Mouse (Mus musculus) adipocyte (in vitro differentiated cells): ENCODE measurements at regions not wholly inside any gene's neighbourhood (a gene's known extent, or its start where the extent isn't known, plus 50 kb on each side); places are given as distances from the start of the nearest gene placed in this dataset.

Experiments
- DNase-seq: peaks from one replicate; pipeline ENCODE4 v3.0.0-alpha.2; 2016; ENCODE audit warnings: low spot score

DNA sequence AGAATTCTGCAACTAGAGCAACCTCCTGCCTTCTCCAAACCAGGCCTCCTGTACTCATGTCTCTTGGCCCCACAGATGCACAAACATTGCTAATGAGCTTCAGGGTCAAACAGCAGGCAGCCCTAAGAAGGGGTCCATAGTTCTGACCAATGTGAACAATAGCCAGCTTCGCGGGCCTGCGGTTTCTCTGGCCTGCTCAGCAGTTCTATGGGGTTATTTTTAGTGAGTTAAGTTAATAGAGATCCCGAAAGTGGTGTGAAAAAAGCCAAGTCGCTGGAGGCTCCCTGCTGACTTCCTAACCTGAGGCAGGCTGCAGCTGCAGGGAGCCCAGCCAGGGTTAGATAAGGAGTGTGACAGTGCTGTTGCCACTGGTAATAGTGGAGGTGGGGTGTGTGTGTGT is 106.6 kb downstream of the Pdcd6ip start:
- DNase-seq: no peak

DNA sequence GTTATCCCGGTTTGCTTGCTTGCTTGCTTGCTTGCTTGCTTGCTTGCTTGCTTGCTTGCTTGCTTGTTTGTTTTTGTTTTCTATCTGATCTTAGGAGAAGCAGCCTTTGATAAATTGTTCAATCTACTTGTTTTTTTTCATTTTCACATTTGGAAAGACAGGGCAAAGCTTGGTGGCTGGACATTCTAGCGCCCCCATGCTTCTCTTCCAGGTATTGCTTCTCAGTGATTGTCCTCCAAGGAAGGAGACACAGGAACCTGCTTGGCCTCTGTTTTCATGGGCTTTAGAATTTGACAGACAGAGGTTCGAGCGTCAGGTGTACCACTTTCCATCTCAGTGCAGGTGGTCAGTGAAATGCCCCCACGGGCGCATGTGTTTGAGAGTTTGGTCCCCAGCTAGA is 120.8 kb downstream of the Pdcd6ip start:
- no peak for DNase-seq

DNA sequence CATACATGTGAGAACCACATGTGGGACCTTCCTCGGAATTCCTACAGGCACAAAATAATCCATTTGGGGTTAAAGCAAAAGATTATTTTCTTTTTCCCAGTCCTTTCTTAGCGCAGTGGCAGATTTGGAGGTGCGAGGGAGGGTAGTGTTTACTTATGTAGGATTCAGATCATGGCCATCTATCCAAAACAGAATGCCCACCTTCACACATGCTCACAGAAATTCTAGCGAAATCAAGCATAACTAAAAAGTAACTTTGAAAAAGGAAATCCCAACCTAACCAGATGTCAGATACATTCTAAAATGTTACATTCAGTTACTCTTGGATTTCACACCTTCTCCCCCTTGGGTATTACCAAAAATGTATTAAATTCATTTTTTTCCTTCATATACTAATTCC is 121.6 kb downstream of the Pdcd6ip start:
- DNase-seq: no peak

DNA sequence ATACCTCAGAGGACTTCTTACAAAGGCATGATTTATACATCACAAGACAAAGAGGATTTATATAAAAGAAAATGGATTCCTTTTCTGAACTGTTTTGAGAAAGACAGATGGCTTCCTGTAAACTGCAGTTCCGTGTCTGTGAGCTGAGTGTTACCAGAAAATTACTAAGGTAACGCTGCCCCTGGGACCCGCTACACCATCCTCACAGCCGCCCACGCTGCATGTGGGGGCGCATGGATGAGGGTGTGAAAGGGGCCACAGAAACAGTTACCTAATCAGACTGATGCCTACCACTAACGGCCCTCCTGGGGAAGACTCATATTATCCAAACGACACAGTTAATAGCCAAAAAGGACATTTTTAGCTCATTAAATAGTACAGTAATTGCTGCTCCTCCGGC is 129.8 kb downstream of the Pdcd6ip start:
- no peak for DNase-seq

DNA sequence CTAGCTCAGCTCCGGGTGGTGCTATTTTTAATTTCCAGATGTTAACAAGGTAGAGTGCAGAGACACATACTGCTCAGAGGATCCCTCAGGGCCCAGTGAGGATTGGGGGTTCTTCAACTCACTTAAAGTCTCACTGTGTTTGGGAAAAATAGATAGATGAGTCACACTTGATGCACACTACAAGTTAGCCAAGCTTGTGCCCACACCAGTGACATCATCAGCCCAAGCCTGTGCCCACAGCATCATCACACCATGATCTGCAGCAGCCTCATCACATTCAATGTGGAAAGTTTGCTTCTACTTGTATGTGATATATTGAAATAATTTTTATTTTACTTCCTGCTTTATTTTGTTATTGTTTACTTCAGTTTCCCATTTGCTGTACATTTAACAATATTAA is 139.2 kb downstream of the Pdcd6ip start:
- no peak for DNase-seq

DNA sequence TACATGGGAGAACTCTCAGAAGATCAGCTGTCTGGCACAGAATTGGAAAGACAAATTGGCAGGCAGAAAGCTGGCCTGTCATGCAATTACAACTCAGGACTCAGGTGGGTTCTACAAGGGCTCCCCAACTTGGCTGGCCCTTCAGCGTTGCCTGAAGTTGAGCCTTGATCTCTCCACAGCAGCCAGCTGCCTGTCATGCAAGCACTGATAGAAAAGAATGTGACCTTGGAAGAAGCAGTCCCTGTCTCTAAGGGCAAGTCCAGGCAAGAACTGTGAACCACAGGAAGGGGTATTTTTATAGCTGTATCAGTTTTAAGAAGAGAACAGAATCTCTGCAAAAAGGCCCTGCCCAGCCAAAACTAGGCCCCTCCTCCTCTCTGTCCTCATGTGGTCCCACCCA is 140.4 kb downstream of the Pdcd6ip start:
- DNase-seq: no peak

DNA sequence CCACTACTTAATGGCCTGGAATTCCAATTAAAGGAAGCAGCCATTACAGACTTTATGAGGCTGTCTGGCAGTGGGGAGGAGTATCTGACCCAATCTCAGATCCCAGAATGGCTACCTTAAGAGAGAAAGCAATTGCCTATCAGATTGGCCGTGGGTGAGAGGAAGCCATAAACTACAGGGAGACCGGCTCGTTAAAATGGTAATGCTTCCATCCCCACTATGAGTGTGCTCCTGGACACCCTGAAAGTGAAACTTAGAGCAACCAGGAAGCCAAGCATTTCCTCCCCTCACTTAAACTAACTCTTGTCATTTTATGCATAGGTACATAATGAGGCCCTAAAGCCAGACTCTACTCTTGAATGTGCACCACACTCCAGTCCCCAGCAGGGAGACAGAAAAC is 141.4 kb downstream of the Pdcd6ip start:
- DNase-seq: no peak

DNA sequence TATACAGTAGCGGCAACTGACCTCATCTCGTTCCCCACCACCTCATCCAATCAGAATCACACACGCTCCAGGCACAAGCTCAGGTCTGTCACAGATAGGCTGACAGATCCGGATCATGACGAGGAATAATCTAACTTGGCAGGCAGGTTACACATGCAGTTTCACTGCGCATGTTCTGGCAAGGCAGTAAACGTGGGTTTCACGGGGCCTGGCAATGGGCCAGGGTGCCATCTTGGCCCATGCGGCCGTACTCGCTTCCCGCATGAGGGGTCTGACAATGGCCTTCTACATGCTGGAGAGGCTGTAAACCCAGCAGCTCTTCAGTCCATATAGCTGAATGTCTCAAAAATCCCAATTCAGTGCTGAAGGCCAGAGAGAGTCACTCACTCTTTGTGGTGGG is 154.1 kb downstream of the Pdcd6ip start:
- no peak for DNase-seq

DNA sequence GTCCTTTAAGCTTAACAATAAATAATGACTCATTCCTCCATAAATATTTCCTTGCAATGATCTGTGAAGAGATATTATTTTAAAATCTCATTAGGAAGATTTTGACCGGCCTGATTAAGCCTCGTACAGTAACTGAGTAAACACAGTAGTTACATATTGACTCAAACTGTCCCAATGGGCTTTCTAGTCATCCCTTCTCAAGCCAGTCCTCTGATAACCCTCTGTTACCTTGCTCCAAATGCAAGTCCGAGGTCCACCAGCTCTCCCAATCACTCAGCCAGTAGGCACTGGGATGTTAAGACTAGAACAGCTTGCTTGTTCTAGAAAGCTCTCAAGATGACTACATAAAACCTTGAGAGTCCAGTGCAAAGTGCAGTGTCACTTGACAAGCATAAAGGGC is 160.6 kb downstream of the Pdcd6ip start:
- no peak for DNase-seq

DNA sequence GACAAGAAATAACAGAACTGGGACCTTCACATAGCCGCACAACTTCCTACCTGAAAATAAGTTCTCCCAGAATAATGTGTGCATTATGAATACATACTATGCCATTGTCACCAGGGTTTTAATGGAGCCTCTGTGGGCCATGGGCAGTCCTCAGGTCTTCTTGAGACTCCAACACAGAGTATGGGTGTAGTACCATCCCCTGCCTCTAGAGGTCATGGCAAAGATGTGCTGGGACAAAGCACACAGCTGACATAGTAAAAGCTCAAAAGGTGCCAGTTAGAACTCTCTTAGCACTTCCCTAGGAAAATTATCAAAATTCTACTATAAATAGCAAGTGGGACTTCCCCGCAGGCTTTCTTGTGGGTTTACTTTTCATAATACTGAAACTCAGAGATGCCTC is 179.5 kb downstream of the Pdcd6ip start:
- peak; percentile 5 for DNase-seq

DNA sequence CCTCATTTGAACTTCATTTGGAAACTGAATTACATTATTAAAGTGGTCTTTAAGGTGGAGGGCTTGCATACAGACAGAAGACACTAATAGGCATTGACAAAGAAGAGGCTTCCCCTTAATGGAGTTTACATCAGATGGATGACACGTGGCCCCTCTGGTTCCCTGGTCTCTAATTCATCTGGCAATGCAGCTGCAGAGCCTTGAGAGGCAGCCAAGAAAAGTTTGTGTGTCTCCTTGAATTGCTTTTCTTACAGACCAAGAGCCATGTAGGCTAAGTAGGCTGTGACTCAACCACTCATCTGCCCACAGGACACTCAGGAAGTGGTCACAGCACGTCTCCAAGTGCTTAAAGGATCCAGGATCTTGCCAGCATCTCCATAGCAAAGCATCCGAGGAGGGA is 183.8 kb downstream of the Pdcd6ip start:
- no peak for DNase-seq

DNA sequence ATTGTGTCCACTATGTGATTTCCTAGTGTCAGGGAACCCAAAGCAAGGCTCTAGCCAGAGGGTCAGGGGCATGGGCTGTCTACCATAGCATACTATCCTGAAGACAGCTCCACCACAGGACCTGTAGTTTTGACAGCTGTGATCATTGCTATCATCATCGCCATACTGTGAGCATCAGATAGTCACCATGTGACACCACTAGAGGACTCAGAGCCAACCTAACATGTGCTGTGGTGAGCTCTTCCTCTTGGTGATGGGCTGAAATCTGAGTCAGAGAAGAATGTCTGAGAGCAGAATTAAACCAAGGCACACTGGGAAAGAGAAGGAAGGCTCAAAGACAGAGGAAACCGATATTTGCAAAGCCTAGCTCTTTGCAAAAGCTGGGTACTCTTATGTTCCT is 184.9 kb downstream of the Pdcd6ip start:
- no peak for DNase-seq

DNA sequence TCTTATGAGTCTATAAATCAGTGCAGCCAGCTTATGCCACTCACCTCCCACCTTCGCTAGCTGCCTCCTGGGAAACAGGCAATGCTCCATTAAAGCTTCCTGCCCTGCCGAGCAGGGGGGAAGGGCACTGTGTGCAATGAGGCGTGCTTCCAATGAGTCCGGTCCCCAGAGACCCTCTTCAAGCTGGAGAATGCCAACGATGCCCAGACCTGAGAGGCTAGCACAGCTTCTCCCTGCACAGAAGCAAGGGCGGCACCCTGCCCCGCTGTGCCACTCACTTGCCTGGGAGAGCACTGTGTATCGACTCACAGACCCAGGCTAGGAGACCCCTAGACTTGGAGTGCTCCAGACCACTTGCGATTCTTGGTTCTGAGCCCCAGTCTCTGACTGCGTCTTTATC is 188.3 kb downstream of the Pdcd6ip start:
- no peak for DNase-seq

DNA sequence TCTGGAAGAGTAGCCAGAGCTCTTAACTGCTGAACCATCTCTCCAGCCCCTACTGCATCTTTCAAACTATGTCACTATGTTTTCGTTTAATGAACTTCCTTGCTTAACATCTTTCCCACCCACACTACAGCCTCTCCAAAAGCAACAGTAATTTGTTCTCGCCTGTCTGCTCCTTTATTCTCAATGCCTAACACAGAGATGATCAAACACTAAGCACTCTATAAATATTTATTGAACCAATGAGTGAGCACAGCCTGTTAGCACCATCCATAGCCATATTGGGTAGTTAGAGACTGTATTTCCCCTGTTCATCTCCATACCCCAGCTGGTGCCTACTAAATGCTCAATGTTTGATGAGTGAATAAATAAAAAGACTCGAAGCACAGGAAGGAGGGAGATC is 189.6 kb downstream of the Pdcd6ip start:
- no peak for DNase-seq

DNA sequence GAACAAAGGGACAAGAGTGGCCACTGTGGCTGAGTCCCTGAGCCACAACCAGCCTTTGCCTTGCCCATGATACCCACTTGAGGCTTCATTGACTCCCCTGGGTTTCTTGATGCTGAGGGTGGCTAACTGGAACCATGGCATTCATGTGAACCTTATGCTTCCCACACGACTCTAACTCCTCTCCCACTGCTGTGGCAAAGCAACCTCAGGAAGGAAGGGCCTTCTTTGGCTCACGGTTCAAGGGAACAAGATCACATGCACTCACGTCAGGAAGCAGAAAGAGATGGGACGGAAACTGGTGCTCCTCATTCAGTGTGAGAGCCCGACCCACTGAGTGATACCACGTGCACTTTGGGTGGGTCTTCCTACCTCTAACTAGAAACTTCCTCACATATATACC is 190.3 kb downstream of the Pdcd6ip start:
- DNase-seq: no peak

DNA sequence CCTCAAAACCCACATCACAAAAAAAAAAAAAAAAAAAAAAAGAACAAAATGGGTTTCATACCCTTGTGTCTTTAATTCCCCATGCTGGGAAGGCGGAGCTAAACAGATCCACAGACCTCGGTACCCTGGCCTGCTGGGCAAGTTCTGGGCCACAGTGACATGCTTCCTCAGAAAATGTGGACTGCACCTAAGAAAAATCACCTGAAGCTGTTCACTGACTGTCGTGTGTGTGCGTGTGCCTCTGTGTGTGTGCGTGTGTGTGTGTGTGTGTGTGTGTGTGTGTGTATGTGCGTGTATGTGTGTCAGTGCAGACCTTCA is 192.4 kb downstream of the Pdcd6ip start:
- DNase-seq: no peak

DNA sequence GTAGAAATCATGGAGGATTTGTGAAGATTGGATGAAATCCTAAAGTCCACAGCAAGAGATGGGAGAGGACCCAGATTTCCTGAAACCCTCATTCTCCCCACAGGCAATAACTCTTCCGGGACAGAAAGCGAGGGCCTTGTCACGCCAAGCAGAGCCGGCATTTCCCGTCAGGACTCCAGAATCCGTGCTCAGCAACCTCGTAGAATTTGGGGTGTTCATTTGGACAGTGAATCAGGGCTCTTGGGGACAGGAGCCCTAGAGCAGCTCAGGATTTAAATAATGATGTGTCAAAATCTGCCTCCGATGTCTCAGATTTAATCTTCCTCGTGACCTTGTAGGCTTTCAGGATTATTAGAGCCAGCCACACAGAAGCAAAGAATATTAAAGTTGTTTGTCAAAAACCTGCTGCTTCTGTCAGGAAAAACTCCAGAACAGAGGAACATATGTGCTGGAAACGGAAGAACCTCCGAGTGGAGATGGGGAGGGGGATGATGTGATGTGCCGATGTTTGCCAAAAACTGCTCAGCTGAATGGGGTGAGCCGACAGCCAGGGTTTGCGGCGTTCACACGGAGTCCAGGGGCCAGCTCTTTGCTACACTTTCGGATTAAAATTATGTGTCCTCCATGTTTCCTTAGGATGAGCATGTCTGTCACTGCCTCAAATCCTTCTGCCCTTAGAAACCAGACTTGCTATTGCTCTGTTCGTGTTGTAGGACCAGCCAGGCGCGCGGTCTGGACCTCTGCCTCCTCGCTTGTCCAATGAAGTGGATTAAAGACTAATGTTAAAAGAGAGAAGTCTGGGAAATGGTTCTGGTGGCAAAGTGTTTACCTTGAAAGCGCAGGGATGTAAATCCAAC is 193.0 kb downstream of the Pdcd6ip start:
- DNase-seq: no peak

DNA sequence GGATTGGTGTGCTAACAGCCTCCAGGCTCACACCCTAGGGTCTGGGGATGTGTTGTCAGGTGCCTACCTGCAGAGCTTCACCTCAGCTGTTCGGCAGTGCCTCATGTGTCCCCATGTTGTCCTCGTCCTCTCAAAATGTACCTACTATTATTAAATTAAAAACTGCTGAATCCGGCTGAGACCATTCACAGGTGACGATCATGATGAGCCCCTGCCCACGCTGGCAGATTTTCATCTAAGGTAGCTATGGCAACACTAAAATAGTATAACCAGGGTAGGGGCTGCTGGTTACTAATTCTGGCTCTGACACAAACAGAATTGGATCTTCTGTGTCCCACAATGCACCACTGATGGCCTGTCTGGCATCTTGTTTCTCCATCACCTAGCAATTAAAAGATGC is 196.8 kb downstream of the Pdcd6ip start:
- no peak for DNase-seq

DNA sequence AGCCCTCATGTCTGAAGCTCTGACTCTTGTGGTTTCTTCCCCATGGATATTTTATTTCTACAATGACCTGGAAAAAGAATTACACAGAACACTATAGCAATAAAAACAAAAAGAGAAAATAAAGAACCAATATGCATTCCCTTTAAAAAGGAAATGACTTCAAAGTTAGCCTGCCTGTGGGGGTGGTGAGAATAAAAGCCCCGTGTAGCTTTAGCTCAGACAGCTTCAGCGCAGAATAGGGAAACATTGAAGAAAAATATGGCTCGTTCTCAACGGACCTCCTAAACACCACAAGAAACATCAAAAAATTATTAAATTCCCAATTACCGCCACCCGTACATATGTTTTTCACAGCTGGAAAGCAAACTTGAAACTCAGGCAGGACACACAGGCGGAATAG is 198.7 kb downstream of the Pdcd6ip start:
- no peak for DNase-seq

DNA sequence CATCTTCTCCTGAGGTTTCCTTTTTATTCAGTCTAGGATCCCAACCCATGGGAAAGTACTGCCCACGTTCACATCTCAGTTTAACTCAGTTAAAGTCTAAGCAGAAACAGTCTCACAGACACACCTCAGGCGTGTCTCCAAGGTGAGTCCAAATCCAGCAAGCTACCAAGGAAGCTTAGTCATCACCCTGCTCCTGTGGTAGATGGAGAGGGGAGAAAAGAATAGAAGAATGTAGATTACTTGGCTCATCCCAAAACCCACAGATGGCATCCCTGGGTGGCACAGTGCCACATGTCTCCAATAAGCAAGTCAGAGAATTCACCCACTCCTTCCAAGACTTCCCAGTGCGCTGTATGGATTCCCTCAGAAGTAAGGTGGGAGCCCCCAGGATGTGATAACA is 199.2 kb downstream of the Pdcd6ip start:
- DNase-seq: no peak

DNA sequence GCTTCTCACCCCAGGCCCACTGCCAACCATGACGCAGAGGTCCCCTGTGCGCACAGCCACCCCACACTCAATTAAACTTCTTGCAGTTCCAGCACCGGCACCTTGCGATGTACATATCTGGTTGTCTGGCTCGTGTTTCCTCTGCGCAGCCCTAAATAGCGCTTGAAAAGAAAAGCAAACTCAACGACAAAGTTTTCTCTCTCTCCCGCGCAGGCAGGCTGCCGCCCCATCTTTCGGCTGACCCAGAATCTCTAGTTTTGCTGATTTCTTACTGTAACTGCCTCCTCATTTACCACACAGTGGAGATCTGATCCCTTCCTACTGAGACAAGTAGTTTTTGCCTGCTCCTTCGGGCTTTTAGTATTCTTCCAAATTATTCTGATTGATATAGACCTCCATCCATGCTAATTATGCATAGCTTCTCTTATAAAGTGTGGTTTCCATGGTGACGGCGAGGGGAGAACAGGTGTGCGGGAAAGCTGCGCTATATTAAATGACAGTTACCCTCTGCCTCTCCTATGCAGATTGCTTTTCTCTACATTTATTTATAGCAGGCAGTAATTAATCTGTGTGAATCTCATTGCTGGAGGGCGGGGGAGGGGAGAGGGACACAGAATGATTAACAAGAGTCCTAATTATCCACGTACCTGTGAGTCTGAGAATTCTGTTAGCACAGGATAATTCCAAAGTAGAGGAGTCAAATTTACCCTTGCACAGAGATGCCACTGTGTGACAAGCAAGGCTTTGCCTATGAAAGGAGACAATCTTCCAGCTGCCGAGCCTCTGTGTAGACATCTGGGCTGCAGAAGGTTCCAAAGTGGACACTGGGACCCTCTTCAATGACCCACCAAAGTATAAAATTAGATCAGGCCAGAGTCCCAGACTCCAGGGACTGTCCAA is 200.2 kb downstream of the Pdcd6ip start:
- no peak for DNase-seq

DNA sequence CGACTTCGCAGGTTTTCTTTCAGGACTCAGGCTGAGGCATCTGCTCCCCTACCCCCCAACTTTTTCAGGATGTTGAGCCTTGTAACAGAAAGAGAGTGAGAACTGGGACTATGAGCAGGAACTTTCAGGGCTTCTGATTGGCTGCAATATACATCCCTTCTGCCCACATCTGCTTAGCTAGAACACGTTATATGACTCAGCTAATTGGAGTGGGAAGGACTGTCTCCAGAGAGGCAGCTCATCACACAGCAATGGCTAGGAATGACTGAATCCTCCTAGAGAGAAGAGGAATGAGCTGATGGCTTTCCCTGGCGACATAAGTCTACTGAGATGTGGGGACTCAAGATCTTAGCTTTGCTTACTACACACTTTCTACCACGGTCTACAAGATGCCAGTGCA is 208.8 kb downstream of the Pdcd6ip start:
- DNase-seq: no peak

DNA sequence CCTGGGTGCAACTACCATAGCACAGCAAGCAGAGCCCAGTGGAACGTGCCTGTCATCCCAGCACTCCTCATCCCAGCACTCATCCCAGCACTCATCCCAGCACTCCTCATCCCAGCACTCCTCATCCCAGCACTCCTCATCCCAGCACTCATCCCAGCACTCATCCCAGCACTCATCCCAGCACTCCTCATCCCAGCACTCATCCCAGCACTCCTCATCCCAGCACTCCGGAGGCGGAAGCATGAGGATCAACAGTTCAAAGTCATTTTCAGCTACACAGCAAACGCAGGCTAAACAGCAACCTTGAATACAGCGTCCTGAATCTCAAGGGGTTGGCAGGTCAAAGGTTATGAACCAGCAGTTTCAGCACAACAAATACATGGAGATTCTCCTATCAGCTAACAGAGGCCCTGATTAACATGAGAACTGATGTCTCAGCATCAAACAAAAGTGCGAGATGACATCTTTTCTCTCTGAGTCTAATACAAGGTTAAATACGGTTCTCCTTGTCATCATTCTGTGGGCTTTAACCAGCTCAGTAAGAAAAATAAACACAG is 211.8 kb downstream of the Pdcd6ip start:
- no peak for DNase-seq
